Mouse (Mus musculus) kidney, embryonic 15.5 days (tissue): Measurements from ENCODE around the gene Aqp8. TPM values are rescaled to one million over a fixed set of nuclear protein-coding genes. Genes with fewer than 3 reads are reported as not detected.

Experiments
- ATAC-seq: fragments of 200-750 bp; cut with Nextera tagmentation; replicated peaks from 2 replicates; pipeline ENCODE4 v1.8.0; 2017; ENCODE audit warnings: moderate TSS enrichment; ENCODE audit not compliant: low FRiP score
- H3K27ac ChIP-seq: fragments of 300-500 bp; sonication (generic); 2 replicates; pipeline ENCODE4 v1.5.1; 2015; ENCODE audit warnings: mild to moderate bottlenecking, inconsistent platforms
- H3K27me3 ChIP-seq: fragments of 300-500 bp; sonication (generic); 2 replicates; pipeline ENCODE4 v1.6.1; 2015; ENCODE audit warnings: inconsistent platforms
- H3K36me3 ChIP-seq: fragments of 300-500 bp; sonication (generic); 2 replicates; pipeline ENCODE4 v1.6.1; 2015; ENCODE audit warnings: inconsistent platforms
- H3K4me1 ChIP-seq: fragments of 300-500 bp; sonication (generic); 2 replicates; pipeline ENCODE4 v1.6.1; 2015; ENCODE audit warnings: inconsistent platforms
- H3K4me2 ChIP-seq: fragments of 300-500 bp; sonication (generic); 2 replicates; pipeline ENCODE4 v1.6.1; 2015; ENCODE audit warnings: moderate library complexity, mild to moderate bottlenecking, inconsistent platforms
- H3K4me3 ChIP-seq: fragments of 300-500 bp; sonication (generic); replicated peaks from 2 replicates; pipeline ENCODE4 v1.5.1; 2015; ENCODE audit warnings: mild to moderate bottlenecking, inconsistent platforms
- H3K9ac ChIP-seq: fragments of 300-500 bp; sonication (generic); 2 replicates; pipeline ENCODE4 v1.6.1; 2015; ENCODE audit warnings: mild to moderate bottlenecking, inconsistent platforms
- H3K9me3 ChIP-seq: fragments of 300-500 bp; sonication (generic); replicated peaks from 2 replicates; pipeline ENCODE4 v1.6.1; 2016; ENCODE audit warnings: inconsistent platforms
- WGBS: fragments of 180-500 bp; shearing (Covaris S2); methylation state at CpG from one replicate; pipeline ENCODE4 v1.1.7; 2015; ENCODE audit warnings: mixed read lengths; 5-methylcytosine and 5-hydroxymethylcytosine counted together
- polyA plus RNA-seq: library from polyadenylated mRNA; unstranded; fragments of >200 nt; fragmentation: Nextera tagmentation; extraction: Ambion mirVana; gene quantifications from 2 replicates; pipeline ENCODE4 v1.2.1, GENCODE M21; 2015

Gene Aqp8
- polyA plus RNA-seq = 0.48 TPM in 1 of 2 replicates, not detected in the other

GRCm38 (mm10) chr7:123462070-123462501 lies at the start of gene Aqp8:
TSS of gene Aqp8 (plus strand) at chr7:123462291.
- WGBS = 57% methylated on average over 9 of the region's 9 CpGs
- no peak within 1 kb of the TSS for H3K4me2 ChIP-seq
- H3K4me3 ChIP-seq = no peak within 1 kb of the TSS
- peak; percentile 55; the same call in 1 of the 2 replicates for ATAC-seq
- no peaks in the 10 kb centered on the region for H3K9me3 ChIP-seq
- no peak within 1 kb of the TSS for H3K27ac ChIP-seq
- H3K36me3 ChIP-seq = no peaks in the 10 kb centered on the region
- no peaks in the 10 kb centered on the region for H3K4me1 ChIP-seq
- H3K9ac ChIP-seq = no peak within 1 kb of the TSS
- 0 out of 2 replicates have a peak, but pooled peaks cover 3% of the 10 kb centered on the region for H3K27me3 ChIP-seq

- no peak overlapping the region for H3K9ac ChIP-seq
- 0 out of 2 replicates have a peak, but pooled peaks cover 4% of the 10 kb centered on the region for H3K4me1 ChIP-seq
- 64% methylated on average over 4 of the region's 4 CpGs for WGBS
- no peak overlapping the region for H3K4me2 ChIP-seq
- H3K27me3 ChIP-seq = no peaks in the 10 kb centered on the region
- no peak overlapping the region for H3K4me3 ChIP-seq
- no peak for ATAC-seq
- no peaks in the 10 kb centered on the region for H3K9me3 ChIP-seq
- peaks cover 21% of the 10 kb centered on the region; the same call in 1 of the 2 replicates for H3K36me3 ChIP-seq
- H3K27ac ChIP-seq = no peak overlapping the region
These were observed 45.3 kb upstream of the Aqp8 start for GRCm38 (mm10) chr7:123416803-123417202.

GRCm38 (mm10) chr7:123417661-123418060 lies 44.4 kb upstream of the Aqp8 start:
- no peak overlapping the region for H3K4me2 ChIP-seq

GRCm38 (mm10) chr7:123419984-123420383 lies 42.1 kb upstream of the Aqp8 start:
- WGBS = 80% methylated on average over 4 of the region's 4 CpGs
- Histone ChIP-seq H3K9ac (no peak overlapping the region), H3K4me1 (no peaks in the 10 kb centered on the region), H3K27ac (0 out of 2 replicates have a peak overlapping the region, but pooled peaks have one; percentile 66), H3K36me3 (peaks cover 39% of the 10 kb centered on the region), H3K27me3 (no peaks in the 10 kb centered on the region), H3K4me2 (no peak overlapping the region), H3K9me3 (no peaks in the 10 kb centered on the region), H3K4me3 (no peak overlapping the region)
- ATAC-seq = peak; percentile 73; the same call in 1 of the 2 replicates

More at GRCm38 (mm10) chr7:123417661-123418060, 44.4 kb upstream of the Aqp8 start:
- Histone ChIP-seq H3K9me3 (no peaks in the 10 kb centered on the region), H3K9ac (no peak overlapping the region), H3K4me3 (no peak overlapping the region), H3K27me3 (no peaks in the 10 kb centered on the region), H3K4me1 (0 out of 2 replicates have a peak, but pooled peaks cover 4% of the 10 kb centered on the region), H3K27ac (no peak overlapping the region), H3K36me3 (peaks cover 29% of the 10 kb centered on the region)
- WGBS = 86% methylated on average over 3 of the region's 3 CpGs
- ATAC-seq = no peak

GRCm38 (mm10) chr7:123421958-123422357 lies 40.1 kb upstream of the Aqp8 start:
- ATAC-seq = no peak

GRCm38 (mm10) chr7:123424281-123424680 lies 37.8 kb upstream of the Aqp8 start:
- Histone ChIP-seq H3K27me3 (no peaks in the 10 kb centered on the region), H3K9ac (no peak overlapping the region), H3K4me2 (no peak overlapping the region), H3K9me3 (no peaks in the 10 kb centered on the region), H3K4me3 (no peak overlapping the region), H3K4me1 (no peaks in the 10 kb centered on the region), H3K27ac (no peak overlapping the region), H3K36me3 (peaks cover 59% of the 10 kb centered on the region)
- no peak for ATAC-seq
- WGBS = 93% methylated on average over 6 of the region's 6 CpGs

More at GRCm38 (mm10) chr7:123421958-123422357, 40.1 kb upstream of the Aqp8 start:
- no peaks in the 10 kb centered on the region for H3K4me1 ChIP-seq
- H3K4me2 ChIP-seq = no peak overlapping the region
- H3K4me3 ChIP-seq = no peak overlapping the region
- no peaks in the 10 kb centered on the region for H3K9me3 ChIP-seq
- no peaks in the 10 kb centered on the region for H3K27me3 ChIP-seq
- peaks cover 48% of the 10 kb centered on the region for H3K36me3 ChIP-seq
- H3K27ac ChIP-seq = no peak overlapping the region
- 78% methylated on average over 3 of the region's 3 CpGs for WGBS
- H3K9ac ChIP-seq = no peak overlapping the region

GRCm38 (mm10) chr7:123425134-123425757 lies 36.8 kb upstream of the Aqp8 start:
- ATAC-seq = no peak
- H3K4me2 ChIP-seq = no peak overlapping the region
- WGBS = 85% methylated on average over 6 of the region's 6 CpGs
- no peak overlapping the region for H3K4me3 ChIP-seq
- no peaks in the 10 kb centered on the region for H3K9me3 ChIP-seq
- H3K27me3 ChIP-seq = no peaks in the 10 kb centered on the region
- H3K9ac ChIP-seq = no peak overlapping the region
- no peaks in the 10 kb centered on the region for H3K4me1 ChIP-seq
- peaks cover 57% of the 10 kb centered on the region for H3K36me3 ChIP-seq
- no peak overlapping the region for H3K27ac ChIP-seq

GRCm38 (mm10) chr7:123429624-123430410 lies 32.3 kb upstream of the Aqp8 start:
- Histone ChIP-seq H3K9me3 (no peaks in the 10 kb centered on the region), H3K4me1 (no peaks in the 10 kb centered on the region), H3K36me3 (peaks cover 49% of the 10 kb centered on the region), H3K9ac (no peak overlapping the region), H3K27me3 (no peaks in the 10 kb centered on the region), H3K4me2 (no peak overlapping the region), H3K27ac (no peak overlapping the region), H3K4me3 (no peak overlapping the region)
- no peak for ATAC-seq
- 78% methylated on average over 8 of the region's 8 CpGs for WGBS

- Histone ChIP-seq H3K9ac (no peak overlapping the region), H3K27ac (no peak overlapping the region), H3K36me3 (peaks cover 48% of the 10 kb centered on the region), H3K9me3 (no peaks in the 10 kb centered on the region), H3K27me3 (no peaks in the 10 kb centered on the region), H3K4me3 (no peak overlapping the region), H3K4me2 (no peak overlapping the region), H3K4me1 (no peaks in the 10 kb centered on the region)
- no peak for ATAC-seq
- 63% methylated on average over 4 of the region's 4 CpGs for WGBS
These were observed 31.7 kb upstream of the Aqp8 start for GRCm38 (mm10) chr7:123430411-123430705.

GRCm38 (mm10) chr7:123431206-123431605 lies 30.9 kb upstream of the Aqp8 start:
- Histone ChIP-seq H3K27me3 (no peaks in the 10 kb centered on the region), H3K4me3 (no peak overlapping the region), H3K36me3 (peaks cover 40% of the 10 kb centered on the region), H3K9me3 (no peaks in the 10 kb centered on the region), H3K9ac (no peak overlapping the region), H3K4me1 (no peaks in the 10 kb centered on the region), H3K27ac (no peak overlapping the region), H3K4me2 (no peak overlapping the region)
- no peak for ATAC-seq
- WGBS = 71% methylated on average over 4 of the region's 4 CpGs

GRCm38 (mm10) chr7:123442079-123442478 lies 20.0 kb upstream of the Aqp8 start:
- no peaks in the 10 kb centered on the region for H3K9me3 ChIP-seq
- H3K27me3 ChIP-seq = no peaks in the 10 kb centered on the region
- no peaks in the 10 kb centered on the region for H3K4me1 ChIP-seq
- H3K27ac ChIP-seq = no peak overlapping the region
- no peak for ATAC-seq
- H3K9ac ChIP-seq = no peak overlapping the region
- H3K4me3 ChIP-seq = no peak overlapping the region
- H3K36me3 ChIP-seq = no peaks in the 10 kb centered on the region
- H3K4me2 ChIP-seq = no peak overlapping the region
- 70% methylated on average over 1 of the region's 1 CpGs for WGBS

GRCm38 (mm10) chr7:123448794-123449193 lies 13.3 kb upstream of the Aqp8 start:
- Histone ChIP-seq H3K4me3 (no peak overlapping the region), H3K4me1 (0 out of 2 replicates have a peak, but pooled peaks cover 3% of the 10 kb centered on the region), H3K36me3 (no peaks in the 10 kb centered on the region), H3K9me3 (no peaks in the 10 kb centered on the region), H3K4me2 (no peak overlapping the region), H3K27ac (no peak overlapping the region), H3K27me3 (no peaks in the 10 kb centered on the region), H3K9ac (no peak overlapping the region)
- 96% methylated on average over 2 of the region's 2 CpGs for WGBS
- no peak for ATAC-seq
